ENCODE assay signal across 20 mouse cellular contexts in genomic region chr7:81137292-81137691, GRCm38 (mm10). TPM values are rescaled to one million over a fixed set of nuclear protein-coding genes. Genes with fewer than 3 reads are reported as not detected.
"Had no signal": no experiment of that assay in that cellular context is flagged by ENCODE, and none has a peak within 500 bp of the region (broad histone marks: within the 10 kb centered on the region; RNA-seq: fewer than 3 reads in every experiment).

No protein-coding gene starts in this region.

- ATAC-seq: liver, postnatal 0 days; midbrain, embryonic 13.5 days; midbrain, embryonic 16.5 days had no signal

- H3K27me3 ChIP-seq: limb, embryonic 12.5 days; limb, embryonic 15.5 days; lung, embryonic 15.5 days; midbrain, embryonic 13.5 days had no signal

- H3K27ac ChIP-seq: limb, embryonic 12.5 days; limb, embryonic 15.5 days; liver, embryonic 14.5 days; lung, embryonic 15.5 days; midbrain, embryonic 10.5 days; midbrain, embryonic 13.5 days had no signal

- H3K9me3 ChIP-seq: limb, embryonic 12.5 days; limb, embryonic 15.5 days; lung, embryonic 15.5 days; megakaryocyte, embryonic 14.5 days; midbrain, embryonic 10.5 days; midbrain, embryonic 13.5 days had no signal

- H3K36me3 ChIP-seq: limb, embryonic 12.5 days; limb, embryonic 15.5 days; lung, embryonic 15.5 days; midbrain, embryonic 10.5 days; midbrain, embryonic 13.5 days had no signal

- DNase-seq: kidney, adult 9 months; kidney, postnatal 14 days; kidney, postnatal 4 days; left cerebral cortex, postnatal 4 days; liver, postnatal 0 days; lung, postnatal 10 days; lung, postnatal 36 days; thymus, adult 18-20 months; thymus, postnatal 36 days had no signal

- H3K9ac ChIP-seq: limb, embryonic 12.5 days; limb, embryonic 15.5 days; liver, embryonic 14.5 days; liver, postnatal 0 days; lung, embryonic 15.5 days; midbrain, embryonic 13.5 days had no signal

- H3K4me3 ChIP-seq: limb, embryonic 12.5 days; limb, embryonic 15.5 days; lung, embryonic 15.5 days; megakaryocyte, embryonic 14.5 days; midbrain, embryonic 10.5 days; midbrain, embryonic 13.5 days; myocyte had no signal

RNA-seq across cellular contexts. Expression of gene Slc28a1, which starts 22.7 kb away (rescaled TPM):
- total RNA-seq: layer of hippocampus, postnatal 14 days; monocyte, adult 5-6 weeks had no signal
